Mouse (Mus musculus): ENCODE measurements around the gene Fuom. TPM values are rescaled to one million over a fixed set of nuclear protein-coding genes. Genes with fewer than 3 reads are reported as not detected.

Gene Fuom
- polyA plus RNA-seq, 1 experiment from 2014 or later, result 34.1 TPM

Other genes with a start within 250 kb of the Fuom start
- gene Kndc1, start 207.7 kb downstream of the Fuom start, polyA plus RNA-seq (2015; fragmentation: Nextera tagmentation; extraction: Ambion mirVana), result 20.2 and 22.4 TPM in 2 replicates
- not detected in 2 replicates for gene Utf1, start 158.7 kb downstream of the Fuom start, polyA plus RNA-seq (2015; fragmentation: Nextera tagmentation; extraction: Ambion mirVana)
- 0.83 and 1.3 TPM in 2 replicates for gene 6430531B16Rik, start 123.7 kb downstream of the Fuom start, polyA plus RNA-seq (2015; fragmentation: Nextera tagmentation; extraction: Ambion mirVana)
- 4.5 TPM in 2 replicates for gene Adam8, start 109.9 kb downstream of the Fuom start, polyA plus RNA-seq (2015; fragmentation: Nextera tagmentation; extraction: Ambion mirVana)
- 56.6 and 58.0 TPM in 2 replicates for gene Zfp511, start 66.0 kb downstream of the Fuom start, polyA plus RNA-seq (2015; fragmentation: Nextera tagmentation; extraction: Ambion mirVana)
- gene Tubgcp2, start 65.8 kb downstream of the Fuom start, polyA plus RNA-seq (2015; fragmentation: Nextera tagmentation; extraction: Ambion mirVana), result 61.3 and 62.6 TPM in 2 replicates
- gene Msx3, start 53.4 kb downstream of the Fuom start, polyA plus RNA-seq (2015; fragmentation: Nextera tagmentation; extraction: Ambion mirVana), result 1.2 TPM in 2 replicates
- 277 and 280 TPM in 2 replicates for gene Caly, start 19.9 kb downstream of the Fuom start, polyA plus RNA-seq (2015; fragmentation: Nextera tagmentation; extraction: Ambion mirVana)
- not detected in 2 replicates for gene Prap1, start 9.0 kb downstream of the Fuom start, polyA plus RNA-seq (2015; fragmentation: Nextera tagmentation; extraction: Ambion mirVana)
- 7.4 and 7.5 TPM in 2 replicates for gene Paox, start 13.4 kb upstream of the Fuom start, polyA plus RNA-seq (2015; fragmentation: Nextera tagmentation; extraction: Ambion mirVana)
- gene Echs1, start 14.0 kb upstream of the Fuom start, polyA plus RNA-seq (2015; fragmentation: Nextera tagmentation; extraction: Ambion mirVana), result 107 and 108 TPM in 2 replicates
- gene Mtg1, start 35.1 kb upstream of the Fuom start, polyA plus RNA-seq (2015; fragmentation: Nextera tagmentation; extraction: Ambion mirVana), result 32.4 and 34.8 TPM in 2 replicates
- gene Sprn, start 52.4 kb upstream of the Fuom start, polyA plus RNA-seq (2015; fragmentation: Nextera tagmentation; extraction: Ambion mirVana), result 23.7 and 25.5 TPM in 2 replicates
- not detected in 2 replicates for gene Olfr522, start 62.3 kb upstream of the Fuom start, polyA plus RNA-seq (2015; fragmentation: Nextera tagmentation; extraction: Ambion mirVana)
- gene Olfr523, start 70.8 kb upstream of the Fuom start, polyA plus RNA-seq (2015; fragmentation: Nextera tagmentation; extraction: Ambion mirVana), result not detected in 2 replicates
- not detected in 2 replicates for gene Olfr524, start 103.5 kb upstream of the Fuom start, polyA plus RNA-seq (2015; fragmentation: Nextera tagmentation; extraction: Ambion mirVana)
- not detected in 2 replicates for gene Cd163l1, start 115.8 kb upstream of the Fuom start, polyA plus RNA-seq (2015; fragmentation: Nextera tagmentation; extraction: Ambion mirVana)
- not detected in 2 replicates for gene 5830411N06Rik, start 144.8 kb upstream of the Fuom start, polyA plus RNA-seq (2015; fragmentation: Nextera tagmentation; extraction: Ambion mirVana)
- not detected in 2 replicates for gene Olfr525, start 218.4 kb upstream of the Fuom start, polyA plus RNA-seq (2015; fragmentation: Nextera tagmentation; extraction: Ambion mirVana)
- not detected in 2 replicates for gene Olfr527, start 231.6 kb upstream of the Fuom start, polyA plus RNA-seq (2015; fragmentation: Nextera tagmentation; extraction: Ambion mirVana)